Mouse (Mus musculus): Measurements from ENCODE around the gene Krtap26-1. TPM values are rescaled to one million over a fixed set of nuclear protein-coding genes. Genes with fewer than 3 reads are reported as not detected.

The Krtap26-1 gene
- not detected for polyA plus RNA-seq (2014; fragmentation: Illumina TruSeq; extraction: RNeasy Lipid Tissue Mini Kit (QIAGEN cat#74804); ENCODE audit: low replicate concordance)

DNA sequence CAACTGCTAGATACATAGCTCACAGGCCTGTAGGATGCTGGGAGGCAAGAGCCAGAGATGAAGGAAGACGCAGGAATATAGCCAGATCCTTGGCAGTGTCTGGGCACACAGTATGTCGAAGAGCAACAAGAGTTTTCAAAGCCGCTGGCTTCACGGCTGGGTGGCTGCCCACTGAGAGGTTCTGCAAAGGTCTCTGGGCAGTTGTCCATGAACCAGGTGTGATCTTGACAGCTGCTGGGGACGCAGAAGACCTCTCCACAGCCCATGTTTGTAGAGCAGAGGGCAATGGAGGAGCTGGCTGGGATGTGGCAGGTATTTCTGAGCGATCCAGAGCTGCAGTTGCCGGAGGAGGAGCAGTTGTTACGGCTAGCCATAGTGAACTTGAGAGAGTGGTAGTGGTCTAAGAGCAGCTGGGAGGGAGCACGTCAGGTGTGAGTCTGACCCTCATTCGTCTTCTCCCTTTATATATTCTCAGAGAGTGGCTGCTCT lies at the start of gene Krtap26-1:
Gene Krtap26-1, minus strand, starts transcription at position 439 of the 489 bp plus-strand sequence.

DNA sequence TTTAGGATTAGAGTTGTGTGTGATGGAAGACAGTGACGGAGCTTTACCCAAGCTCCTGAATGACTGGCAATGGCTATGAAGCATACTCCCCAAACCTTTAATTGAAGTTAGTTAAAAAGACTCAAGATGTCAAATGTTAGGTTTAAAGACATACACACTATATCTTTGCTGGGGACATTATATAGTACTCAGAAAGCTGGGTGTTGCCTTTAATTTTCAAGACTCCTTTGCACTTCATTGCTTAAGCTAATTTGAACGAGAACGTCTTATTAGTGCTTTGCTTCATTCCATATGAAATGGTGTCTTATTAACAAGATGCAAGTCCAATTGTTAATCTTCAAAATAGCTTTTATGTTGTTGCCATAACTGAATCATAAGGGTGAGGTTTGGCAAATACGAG lies 24.0 kb upstream of the Krtap26-1 start, which contains the start of gene Krtap27-1:
Gene Krtap27-1, minus strand, starts transcription at position 101 of the 400 bp plus-strand sequence.

DNA sequence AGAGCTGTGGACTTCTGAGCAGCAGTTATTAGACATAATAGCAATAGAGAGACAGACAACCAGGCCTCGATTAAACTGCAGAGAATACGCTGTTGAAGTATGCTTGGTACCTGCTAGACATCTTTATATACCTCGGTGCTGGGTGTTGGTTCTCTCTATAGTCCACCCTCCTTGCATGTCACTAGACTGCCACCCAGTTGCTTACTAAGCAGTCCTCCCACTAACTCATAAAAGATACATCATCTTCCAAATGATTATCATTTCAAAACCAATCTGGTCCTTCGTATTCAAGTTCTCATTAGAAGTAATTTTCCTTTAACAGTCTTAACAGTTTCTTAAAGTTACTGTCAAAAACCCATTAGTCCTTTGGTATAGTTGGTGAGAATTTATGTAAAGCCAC lies 20.0 kb downstream of the Krtap26-1 start, which contains the start of gene 2310079G19Rik:
Gene 2310079G19Rik, minus strand, starts transcription at position 101 of the 400 bp plus-strand sequence.

DNA sequence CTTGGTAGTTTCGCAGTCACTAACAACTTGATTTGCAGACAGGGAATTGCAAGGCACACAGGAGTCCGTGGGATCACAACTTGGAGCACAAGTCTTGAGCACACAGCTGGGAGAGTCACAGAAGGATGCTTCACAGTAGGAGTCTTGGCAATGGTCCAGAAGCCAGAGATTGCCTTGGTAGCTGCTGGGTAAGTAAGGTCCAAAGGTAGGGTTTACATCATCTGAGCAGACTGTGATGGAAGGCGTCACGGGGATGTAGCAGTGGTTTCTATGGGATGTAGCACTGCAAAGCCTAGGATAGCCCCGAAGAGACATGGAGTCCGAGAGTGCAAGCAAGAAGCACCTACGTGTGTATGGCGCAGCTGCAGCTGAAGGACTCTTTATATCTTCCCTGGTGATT lies 35.7 kb downstream of the Krtap26-1 start, which contains the start of gene Krtap24-1:
Gene Krtap24-1, minus strand, starts transcription at position 358 of the 400 bp plus-strand sequence.

Other genes starting within 250 kb of the Krtap26-1 start
- gene Cldn17, start 140.8 kb downstream of the Krtap26-1 start, polyA plus RNA-seq (2014; fragmentation: Illumina TruSeq; extraction: RNeasy Lipid Tissue Mini Kit (QIAGEN cat#74804); ENCODE audit: low replicate concordance): not detected
- 3.4 TPM for gene Cldn8, start 84.6 kb downstream of the Krtap26-1 start, polyA plus RNA-seq (2014; fragmentation: Illumina TruSeq; extraction: RNeasy Lipid Tissue Mini Kit (QIAGEN cat#74804); ENCODE audit: low replicate concordance)
- gene Krtap24-1, start 35.5 kb downstream of the Krtap26-1 start, polyA plus RNA-seq (2014; fragmentation: Illumina TruSeq; extraction: RNeasy Lipid Tissue Mini Kit (QIAGEN cat#74804); ENCODE audit: low replicate concordance): not detected
- gene 2310079G19Rik, start 20.1 kb downstream of the Krtap26-1 start, polyA plus RNA-seq (2014; fragmentation: Illumina TruSeq; extraction: RNeasy Lipid Tissue Mini Kit (QIAGEN cat#74804); ENCODE audit: low replicate concordance): not detected
- gene Krtap27-1, start 23.9 kb upstream of the Krtap26-1 start, polyA plus RNA-seq (2014; fragmentation: Illumina TruSeq; extraction: RNeasy Lipid Tissue Mini Kit (QIAGEN cat#74804); ENCODE audit: low replicate concordance): not detected
- gene 2310061N02Rik, start 60.2 kb upstream of the Krtap26-1 start, polyA plus RNA-seq (2014; fragmentation: Illumina TruSeq; extraction: RNeasy Lipid Tissue Mini Kit (QIAGEN cat#74804); ENCODE audit: low replicate concordance): not detected
- not detected for gene Krtap13-1, start 81.1 kb upstream of the Krtap26-1 start, polyA plus RNA-seq (2014; fragmentation: Illumina TruSeq; extraction: RNeasy Lipid Tissue Mini Kit (QIAGEN cat#74804); ENCODE audit: low replicate concordance)
- not detected for gene Krtap13, start 103.8 kb upstream of the Krtap26-1 start, polyA plus RNA-seq (2014; fragmentation: Illumina TruSeq; extraction: RNeasy Lipid Tissue Mini Kit (QIAGEN cat#74804); ENCODE audit: low replicate concordance)
- not detected for gene 2310034C09Rik, start 111.1 kb upstream of the Krtap26-1 start, polyA plus RNA-seq (2014; fragmentation: Illumina TruSeq; extraction: RNeasy Lipid Tissue Mini Kit (QIAGEN cat#74804); ENCODE audit: low replicate concordance)
- not detected for gene 2310057N15Rik, start 126.4 kb upstream of the Krtap26-1 start, polyA plus RNA-seq (2014; fragmentation: Illumina TruSeq; extraction: RNeasy Lipid Tissue Mini Kit (QIAGEN cat#74804); ENCODE audit: low replicate concordance)
- not detected for gene Gm5965, start 130.1 kb upstream of the Krtap26-1 start, polyA plus RNA-seq (2014; fragmentation: Illumina TruSeq; extraction: RNeasy Lipid Tissue Mini Kit (QIAGEN cat#74804); ENCODE audit: low replicate concordance)
- not detected for gene Gm20741, start 164.4 kb upstream of the Krtap26-1 start, polyA plus RNA-seq (2014; fragmentation: Illumina TruSeq; extraction: RNeasy Lipid Tissue Mini Kit (QIAGEN cat#74804); ENCODE audit: low replicate concordance)
- not detected for gene Krtap15, start 172.4 kb upstream of the Krtap26-1 start, polyA plus RNA-seq (2014; fragmentation: Illumina TruSeq; extraction: RNeasy Lipid Tissue Mini Kit (QIAGEN cat#74804); ENCODE audit: low replicate concordance)
- not detected for gene Krtap14, start 178.3 kb upstream of the Krtap26-1 start, polyA plus RNA-seq (2014; fragmentation: Illumina TruSeq; extraction: RNeasy Lipid Tissue Mini Kit (QIAGEN cat#74804); ENCODE audit: low replicate concordance)
- gene Krtap19-1, start 221.6 kb upstream of the Krtap26-1 start, polyA plus RNA-seq (2014; fragmentation: Illumina TruSeq; extraction: RNeasy Lipid Tissue Mini Kit (QIAGEN cat#74804); ENCODE audit: low replicate concordance): not detected
- gene Krtap19-2, start 226.5 kb upstream of the Krtap26-1 start, polyA plus RNA-seq (2014; fragmentation: Illumina TruSeq; extraction: RNeasy Lipid Tissue Mini Kit (QIAGEN cat#74804); ENCODE audit: low replicate concordance): not detected
- gene Krtap19-3, start 230.2 kb upstream of the Krtap26-1 start, polyA plus RNA-seq (2014; fragmentation: Illumina TruSeq; extraction: RNeasy Lipid Tissue Mini Kit (QIAGEN cat#74804); ENCODE audit: low replicate concordance): not detected
- gene Krtap19-4, start 237.3 kb upstream of the Krtap26-1 start, polyA plus RNA-seq (2014; fragmentation: Illumina TruSeq; extraction: RNeasy Lipid Tissue Mini Kit (QIAGEN cat#74804); ENCODE audit: low replicate concordance): not detected
- not detected for gene Krtap19-5, start 248.7 kb upstream of the Krtap26-1 start, polyA plus RNA-seq (2014; fragmentation: Illumina TruSeq; extraction: RNeasy Lipid Tissue Mini Kit (QIAGEN cat#74804); ENCODE audit: low replicate concordance)

Measured in small intestine, adult 10 weeks (tissue).